Mouse (Mus musculus) left cerebral cortex, adult 6 months (tissue): Measurements from ENCODE around the gene Ncf2. TPM values are rescaled to one million over a fixed set of nuclear protein-coding genes. Genes with fewer than 3 reads are reported as not detected.

Source experiments
- long read RNA-seq, 2 experiments: library from polyadenylated mRNA; unstranded; transcript quantifications; one replicate each; pipeline ENCODE4 v2.0.0; 2019 to 2020
- polyA plus RNA-seq: library from polyadenylated mRNA; unstranded; fragments of <200 nt; fragmentation: Nextera tagmentation; gene quantifications from 2 replicates; pipeline ENCODE4 v1.2.3, GENCODE M21; 2021

Gene Ncf2
- polyA plus RNA-seq, result 2.0 and 3.0 TPM in 2 replicates
- long read RNA-seq, experiment 1, transcript Ncf2-201 (15 exons, 2,596 nt), result major isoform, 15 of 18 reads
- long read RNA-seq, experiment 1, partial matches to known transcripts, result 0 of 18 reads
- long read RNA-seq, experiment 1, other reads (novel, unspliced or antisense), result 3 of 18 reads
- long read RNA-seq, experiment 2, result 0 reads

GRCm38 (mm10) chr1:152799897-152800296 is at the start of gene Ncf2:
Gene Ncf2 (plus strand): TSS chr1:152800194.

GRCm38 (mm10) chr1:152750312-152750965 is 49.6 kb upstream of the Ncf2 start, which contains the start of gene Apobec4:
Gene Apobec4 (plus strand): TSS chr1:152750551.

GRCm38 (mm10) chr1:152766032-152766772 is 33.8 kb upstream of the Ncf2 start, which contains the start of the genes Rgl1 and Arpc5:
Gene Rgl1 (minus strand): TSS chr1:152766351.
Gene Arpc5 (plus strand): TSS chr1:152766542.

Other genes with a start within 250 kb of the Ncf2 start
- gene Apobec4, start 49.6 kb upstream of the Ncf2 start, polyA plus RNA-seq, result not detected in 2 replicates
- gene Rgl1, start 33.8 kb upstream of the Ncf2 start, polyA plus RNA-seq, result 37.2 and 44.4 TPM in 2 replicates
- 119 and 133 TPM in 2 replicates for gene Arpc5, start 33.7 kb upstream of the Ncf2 start, polyA plus RNA-seq
- 16.6 and 25.4 TPM in 2 replicates for gene Smg7, start 102.5 kb downstream of the Ncf2 start, polyA plus RNA-seq
- gene Nmnat2, start 154.8 kb downstream of the Ncf2 start, polyA plus RNA-seq, result 53.8 and 152 TPM in 2 replicates